Mouse (Mus musculus) ES-CJ7 (cell line): ENCODE results near the gene Plbd1.
A peak's percentile ranks its signal among the peaks of the same experiment; 100 is the strongest.

Experiments
- DNase-seq: peaks from one replicate; pipeline ENCODE4 v3.0.0; 2011; ENCODE audit warnings: low read depth, low spot score

Plbd1 gene

GRCm38 (mm10) chr6:136661706-136662016 lies at the start of gene Plbd1:
TSS of gene Plbd1 (minus strand) at chr6:136661928.
- DNase-seq: peak; percentile 58

DNA sequence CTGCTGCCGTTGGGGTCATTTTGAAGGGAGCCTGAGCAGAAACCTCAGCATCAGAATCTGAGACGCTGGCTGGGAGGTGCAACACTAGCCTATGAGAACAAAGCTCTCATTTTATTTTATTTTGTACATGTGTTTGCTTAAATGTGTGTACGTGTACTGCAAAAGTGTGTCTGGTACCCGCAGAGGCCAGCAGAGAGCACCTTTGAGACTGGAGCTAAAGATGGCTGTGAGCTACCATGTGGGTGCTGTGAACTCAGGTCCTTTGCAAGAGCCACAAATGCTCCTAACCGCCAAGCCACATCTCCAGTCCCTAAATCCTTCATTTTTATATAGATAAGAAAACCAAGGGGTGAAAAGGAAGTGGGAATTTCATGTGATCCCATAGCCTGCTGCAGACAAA lies 48.7 kb upstream of the Plbd1 start:
- peak; percentile 60 for DNase-seq

DNA sequence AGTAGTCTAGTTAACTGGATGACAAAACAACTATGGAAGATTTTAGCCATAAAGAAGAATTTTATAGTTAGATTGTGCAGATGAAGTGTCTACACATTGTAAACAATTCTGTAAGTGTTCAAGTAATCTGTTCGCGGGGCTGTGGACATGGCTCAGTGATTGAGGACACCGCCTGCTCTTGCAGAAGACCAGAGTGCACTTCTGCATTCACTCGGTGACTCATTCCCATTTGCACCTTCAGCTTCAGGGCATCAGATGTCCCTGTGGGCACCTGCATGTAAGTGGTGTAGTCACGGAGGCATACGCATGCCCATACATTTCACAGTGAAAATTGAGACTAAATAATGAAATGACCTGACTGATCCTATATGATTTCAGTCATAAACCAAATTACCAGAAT lies 46.9 kb upstream of the Plbd1 start:
- DNase-seq: no peak

- DNase-seq: no peak
Measured at GRCm38 (mm10) chr6:136701878-136702277, 40.1 kb upstream of the Plbd1 start.

DNA sequence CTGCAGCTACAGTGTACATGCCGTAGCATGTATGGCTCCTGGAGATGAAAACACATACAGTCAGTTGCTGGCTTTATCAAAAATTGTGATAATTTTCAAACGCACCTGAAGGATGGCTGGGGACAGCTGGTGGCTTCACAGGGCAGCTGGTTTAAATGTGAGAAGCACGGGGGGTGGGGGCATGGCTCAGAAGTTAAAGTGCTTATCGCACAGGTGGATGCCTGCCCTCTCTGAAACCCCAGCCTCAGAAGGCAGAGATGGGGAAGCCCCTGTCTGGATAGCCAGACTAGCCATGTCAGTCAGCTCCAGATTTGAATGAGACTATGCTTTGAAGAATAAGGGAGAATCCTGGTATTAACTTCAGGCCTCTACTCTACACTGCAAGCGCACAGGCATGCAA lies 39.5 kb upstream of the Plbd1 start:
- DNase-seq: no peak

DNA sequence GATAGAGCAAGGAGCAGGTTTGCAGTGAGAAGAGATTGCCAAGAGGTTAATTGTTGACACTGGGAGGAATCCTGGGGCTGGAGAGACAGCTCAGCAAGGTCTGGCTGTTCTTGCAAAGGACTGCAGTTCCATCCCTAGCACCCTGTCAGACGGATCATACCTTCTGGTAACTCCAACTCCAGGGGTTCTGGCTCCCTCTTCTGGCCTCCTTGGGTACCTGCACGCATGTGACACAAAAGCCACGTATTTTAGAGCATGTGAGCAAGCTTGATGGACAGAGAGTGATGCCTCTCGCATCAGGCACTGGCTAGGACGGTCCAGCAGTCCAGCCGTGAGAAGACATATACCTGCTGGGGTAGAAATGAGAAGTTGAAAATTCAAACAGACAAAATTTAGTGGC lies 29.6 kb upstream of the Plbd1 start:
- DNase-seq: peak; percentile 54

GRCm38 (mm10) chr6:136690527-136690926 lies 28.8 kb upstream of the Plbd1 start:
- DNase-seq: no peak

GRCm38 (mm10) chr6:136689790-136690413 lies 28.2 kb upstream of the Plbd1 start:
- no peak for DNase-seq

- no peak for DNase-seq
Measured at GRCm38 (mm10) chr6:136685433-136685832, 23.7 kb upstream of the Plbd1 start.

- no peak for DNase-seq
Measured at GRCm38 (mm10) chr6:136683410-136684334, 21.9 kb upstream of the Plbd1 start.

DNA sequence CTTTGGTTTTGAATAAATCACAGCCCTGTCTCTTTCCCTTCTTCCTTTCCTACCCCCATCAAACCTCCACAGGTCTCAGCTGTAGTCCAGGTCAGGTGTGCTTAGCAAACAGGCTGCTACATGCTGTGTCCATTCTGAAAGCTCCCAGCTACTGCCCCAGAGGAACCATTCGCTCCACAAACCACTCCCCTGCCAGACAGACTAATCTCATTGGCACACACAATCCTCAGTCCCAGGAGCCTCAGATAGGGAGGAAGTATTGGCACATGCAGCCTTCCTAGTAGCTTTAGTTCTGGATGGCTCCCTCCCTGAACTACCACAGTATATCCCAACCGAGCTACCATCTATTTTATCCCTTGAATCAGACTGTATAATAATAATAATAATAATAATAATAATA lies 17.7 kb upstream of the Plbd1 start:
- DNase-seq: no peak

GRCm38 (mm10) chr6:136674935-136675334 lies 13.2 kb upstream of the Plbd1 start:
- DNase-seq: no peak

- DNase-seq: no peak
Measured at GRCm38 (mm10) chr6:136672467-136672866, 10.7 kb upstream of the Plbd1 start.

DNA sequence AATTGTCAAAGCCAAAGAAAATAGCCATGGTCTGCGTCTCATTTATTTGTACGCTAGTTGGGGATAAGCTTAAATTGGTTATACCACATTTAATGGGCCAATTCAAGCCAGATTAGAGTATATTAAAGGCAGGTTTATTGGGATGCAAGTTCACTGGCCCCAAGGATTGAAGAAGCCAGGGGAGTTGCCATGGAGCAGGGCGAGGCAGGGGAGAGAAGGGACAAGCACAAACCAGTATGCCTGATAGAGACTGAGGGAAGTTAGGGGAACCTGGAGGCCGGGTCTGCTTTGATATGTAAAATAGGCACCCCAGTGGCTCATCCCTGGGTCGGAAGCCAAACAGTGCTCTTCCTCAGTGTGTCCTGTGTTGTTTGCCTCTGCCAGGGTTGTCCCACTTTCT lies 7.5 kb upstream of the Plbd1 start:
- DNase-seq: peak; percentile 78

DNA sequence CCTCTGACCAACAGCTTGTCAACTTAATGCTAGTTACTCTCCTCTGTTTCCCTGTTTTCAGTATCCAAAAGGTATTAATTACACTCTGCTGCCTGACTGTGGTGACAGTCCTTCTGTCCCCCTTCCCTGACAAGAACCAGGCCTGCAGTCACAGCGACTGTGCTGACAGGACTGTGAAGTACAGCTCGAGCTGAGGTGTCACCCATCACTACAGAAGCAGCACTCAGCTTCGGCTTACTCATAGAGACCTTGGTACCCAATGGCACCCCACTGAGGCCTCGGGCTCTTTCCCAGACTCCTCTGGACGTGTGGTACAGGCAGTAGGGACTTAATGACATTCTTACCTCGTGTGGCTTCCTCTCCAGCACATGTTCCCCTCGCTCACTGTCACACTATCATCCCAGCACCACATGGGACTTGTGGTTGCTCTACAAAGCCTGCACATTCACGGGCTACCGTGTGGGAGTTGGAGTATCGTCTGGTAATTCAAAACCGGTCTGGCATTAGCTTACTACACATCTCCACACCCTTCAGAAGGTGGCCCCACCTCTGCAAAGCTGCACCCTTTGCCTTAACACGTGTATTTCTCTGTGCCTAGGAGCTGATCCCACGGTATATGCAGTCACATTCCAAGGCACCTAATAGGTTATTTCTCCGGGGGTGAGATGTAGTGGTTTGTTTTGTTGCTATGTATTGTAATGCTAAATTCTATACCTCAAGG lies 6.7 kb upstream of the Plbd1 start:
- peak; percentile 72 for DNase-seq

GRCm38 (mm10) chr6:136662063-136662462 lies 335 bp upstream of the Plbd1 start:
- DNase-seq: peak; percentile 37

DNA sequence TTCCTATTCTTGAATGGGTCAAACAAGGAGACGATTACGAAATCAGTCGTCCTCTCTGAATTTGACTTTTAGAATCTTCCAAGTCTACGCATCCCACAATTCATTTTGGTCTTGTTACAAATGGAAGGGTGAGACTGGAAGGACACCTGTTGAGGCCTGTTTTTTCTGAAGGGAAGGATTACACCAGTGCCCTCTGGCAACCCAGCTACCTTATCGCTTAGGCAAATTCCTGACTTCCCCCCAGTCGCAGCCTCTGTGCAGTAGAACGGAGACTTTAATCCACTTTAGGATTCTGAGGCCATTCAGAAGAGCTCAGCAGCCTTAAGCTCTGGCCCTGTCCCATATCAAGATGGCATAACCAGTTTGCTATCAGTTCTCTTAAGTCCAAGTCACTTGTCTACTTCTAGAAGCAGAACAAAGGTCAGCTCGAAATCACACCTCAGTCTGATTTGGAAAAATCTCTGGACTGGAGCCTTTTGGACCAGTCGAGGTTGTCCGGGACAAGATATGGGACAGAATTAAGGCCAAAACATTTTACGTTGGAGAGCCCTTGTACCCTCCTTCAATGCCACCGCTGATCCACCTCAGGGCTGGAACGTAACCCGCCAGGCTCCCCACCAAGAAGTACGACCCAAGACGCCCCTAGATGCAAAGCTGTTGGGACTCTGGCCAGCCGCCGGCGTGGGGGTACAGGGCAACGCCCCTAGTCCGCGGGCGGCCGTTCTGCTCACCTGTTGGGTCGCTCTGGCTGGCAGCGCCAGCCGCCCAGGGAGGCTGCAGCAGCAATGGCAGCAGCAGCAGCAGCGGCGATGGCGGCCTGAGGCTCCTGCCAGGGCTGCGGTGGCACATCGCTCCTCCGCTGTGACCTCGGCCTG lies 660 bp downstream of the Plbd1 start:
- no peak for DNase-seq

GRCm38 (mm10) chr6:136659226-136659625 lies 2.5 kb downstream of the Plbd1 start:
- DNase-seq: no peak

- no peak for DNase-seq
Measured at GRCm38 (mm10) chr6:136658303-136658702, 3.4 kb downstream of the Plbd1 start.

GRCm38 (mm10) chr6:136655786-136656185 lies 5.9 kb downstream of the Plbd1 start:
- DNase-seq: no peak

DNA sequence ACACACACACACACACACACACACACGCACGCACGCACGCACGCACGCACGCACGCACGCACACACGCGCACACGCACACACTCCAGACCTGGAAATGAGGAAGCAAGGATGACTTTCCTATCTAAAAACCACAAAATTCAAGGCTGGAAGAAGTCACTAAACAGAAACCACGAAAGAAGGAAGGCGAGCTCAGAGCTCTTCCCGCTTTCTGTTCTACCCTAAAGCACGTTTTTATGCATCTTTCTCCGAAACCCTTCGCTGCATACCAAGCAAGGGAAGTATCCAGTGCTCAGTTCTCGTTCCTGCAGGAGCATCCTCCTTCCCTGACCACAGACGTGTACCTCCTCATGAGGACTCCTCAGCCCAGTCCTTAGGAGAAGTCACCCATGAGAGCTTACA lies 7.3 kb downstream of the Plbd1 start:
- no peak for DNase-seq

GRCm38 (mm10) chr6:136653331-136653730 lies 8.4 kb downstream of the Plbd1 start:
- DNase-seq: no peak
